Mouse (Mus musculus): ENCODE data around the gene Mrpl4.

The Mrpl4 gene

DNA sequence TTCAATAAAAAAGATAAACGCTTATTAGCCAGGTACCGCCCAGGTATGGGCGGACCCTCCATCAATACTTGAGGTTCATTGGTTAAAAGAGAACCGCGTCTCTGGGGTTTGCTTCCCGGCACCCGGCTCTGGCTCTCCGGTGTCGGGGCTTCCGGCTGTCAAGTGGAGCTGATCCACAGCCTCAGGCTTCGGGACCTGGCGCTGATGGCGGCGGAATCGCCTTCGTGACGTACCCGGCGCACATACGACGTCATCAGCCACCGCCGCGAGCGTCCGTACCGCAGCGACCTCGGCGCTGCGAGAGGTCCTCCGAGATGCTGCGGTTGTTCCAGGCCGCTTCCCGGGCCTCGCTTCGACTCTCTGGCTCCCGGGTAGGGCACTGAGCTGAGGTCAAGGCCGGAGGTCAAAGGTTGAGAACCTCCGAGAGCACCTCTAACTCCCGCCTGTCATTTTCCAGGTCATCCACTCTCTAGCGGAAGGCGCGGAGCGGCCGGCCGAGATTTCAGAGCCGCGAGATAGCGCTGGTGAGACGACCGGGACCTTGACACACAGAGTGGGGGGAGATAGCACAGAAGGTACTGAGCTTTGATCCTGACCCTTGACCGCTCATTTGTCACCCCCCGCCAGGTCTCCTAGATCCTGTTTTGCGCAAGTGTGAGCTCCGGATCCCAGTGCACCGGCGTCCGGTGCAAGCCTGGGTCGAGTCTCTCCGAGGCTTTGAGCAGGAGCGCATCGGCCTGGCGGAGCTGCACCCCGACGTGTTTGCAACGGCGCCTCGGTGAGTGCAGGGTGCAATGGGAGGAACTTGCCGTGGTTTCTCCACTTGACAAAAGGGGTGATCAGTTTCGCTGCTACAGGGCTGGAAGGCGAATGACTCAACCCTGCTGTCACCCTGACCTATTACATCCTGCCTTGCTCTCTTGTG is at the start of gene Mrpl4:
Mrpl4 (plus strand) TSS at position 112 of the 925 bp plus-strand sequence.
- DNase-seq (ENCODE audit: low read depth, low spot score) = peak; percentile 92

DNA sequence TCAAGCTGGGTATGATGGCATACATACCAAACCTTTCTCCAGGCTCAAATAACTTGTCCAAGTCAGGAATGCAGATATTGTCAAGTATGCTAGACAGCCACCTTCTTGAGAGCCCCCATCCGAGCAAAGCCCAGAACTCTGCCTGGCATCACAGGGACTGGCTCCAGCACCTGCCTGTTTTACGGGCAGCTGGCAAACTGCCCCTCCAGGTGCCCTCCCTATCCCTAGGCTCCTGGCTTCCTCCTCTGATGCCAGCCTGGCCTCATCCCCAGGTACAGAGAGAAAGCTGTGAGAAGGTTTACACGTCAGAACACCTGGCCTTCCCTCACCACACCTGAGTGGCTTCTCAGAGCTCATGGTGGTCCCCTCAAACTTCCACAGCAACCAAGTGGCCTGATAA is 45.5 kb upstream of the Mrpl4 start:
- no peak for DNase-seq (ENCODE audit: low read depth, low spot score)

DNA sequence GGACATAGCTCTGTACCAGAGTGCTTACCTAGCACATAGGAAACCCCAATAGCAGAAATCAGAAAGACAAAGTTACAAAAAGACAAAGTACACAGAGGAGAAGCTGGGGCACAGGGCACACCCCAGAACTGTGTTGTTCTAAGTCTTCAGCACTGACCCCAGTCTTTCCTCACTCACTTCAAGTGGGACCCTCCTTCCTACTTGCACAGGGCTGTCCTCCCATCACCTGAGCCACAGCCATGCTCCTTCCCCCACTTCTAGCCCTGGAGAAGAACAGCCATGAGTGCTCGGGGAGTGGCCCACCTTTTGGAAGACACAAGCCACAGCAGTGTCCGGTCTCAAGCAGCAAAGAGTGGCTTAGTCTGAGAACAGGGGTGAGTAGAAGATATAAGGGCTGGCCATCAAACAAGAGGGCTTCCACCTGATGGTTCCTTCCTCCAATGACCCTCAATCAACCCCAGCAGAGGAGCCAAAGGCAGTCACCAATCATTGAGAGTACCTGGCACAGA is 43.1 kb upstream of the Mrpl4 start, which contains the start of gene Dnmt1:
Dnmt1 (minus strand) TSS at position 459 of the 509 bp plus-strand sequence.
- no peak for DNase-seq (ENCODE audit: low read depth, low spot score)

- DNase-seq (ENCODE audit: low read depth, low spot score) = peak; percentile 70
Measured at GRCm38 (mm10) chr9:20961557-20961956, 41.0 kb upstream of the Mrpl4 start.

DNA sequence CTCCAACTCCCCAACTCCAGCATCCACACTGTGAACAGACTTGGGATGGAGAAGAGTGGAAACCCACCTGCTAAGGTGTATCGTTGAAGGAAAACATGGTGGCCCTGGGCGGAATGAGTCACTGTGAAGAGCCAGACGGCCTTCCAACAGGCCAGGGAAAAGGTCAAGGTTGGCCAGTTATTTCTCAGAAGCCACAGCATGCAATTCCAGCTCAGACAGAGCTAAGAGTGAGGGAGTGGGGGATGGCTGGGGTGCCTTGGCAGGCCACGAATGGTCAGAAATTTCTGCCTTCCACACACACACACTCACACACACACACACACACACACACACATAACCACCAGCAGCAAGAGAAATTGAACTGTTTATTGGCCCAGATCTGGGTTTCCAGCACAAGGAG is 36.9 kb upstream of the Mrpl4 start:
- no peak for DNase-seq (ENCODE audit: low read depth, low spot score)

GRCm38 (mm10) chr9:20966008-20966407 is 36.5 kb upstream of the Mrpl4 start:
- DNase-seq (ENCODE audit: low read depth, low spot score) = no peak

- DNase-seq (ENCODE audit: low read depth, low spot score) = no peak
Measured at GRCm38 (mm10) chr9:20966747-20967146, 35.8 kb upstream of the Mrpl4 start.

DNA sequence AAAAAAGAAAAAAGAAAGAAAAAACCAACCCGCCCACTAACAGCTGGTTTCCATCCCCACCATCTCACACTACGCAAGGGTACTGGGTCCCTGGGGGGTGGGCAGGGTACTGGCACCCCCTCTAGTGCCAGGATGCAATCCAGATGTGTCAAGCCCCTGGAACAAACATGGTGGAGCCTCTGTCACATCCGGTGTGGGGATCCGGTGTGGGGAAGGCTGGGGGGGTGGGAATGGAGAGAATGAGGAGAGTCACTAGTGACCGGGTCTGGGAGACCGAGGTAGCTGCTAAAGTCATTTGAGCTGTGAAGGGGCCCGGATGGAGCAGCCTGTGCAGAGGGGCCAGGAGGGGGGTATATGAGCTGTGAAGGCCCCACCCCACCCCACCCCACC is 30.8 kb upstream of the Mrpl4 start:
- no peak for DNase-seq (ENCODE audit: low read depth, low spot score)

DNA sequence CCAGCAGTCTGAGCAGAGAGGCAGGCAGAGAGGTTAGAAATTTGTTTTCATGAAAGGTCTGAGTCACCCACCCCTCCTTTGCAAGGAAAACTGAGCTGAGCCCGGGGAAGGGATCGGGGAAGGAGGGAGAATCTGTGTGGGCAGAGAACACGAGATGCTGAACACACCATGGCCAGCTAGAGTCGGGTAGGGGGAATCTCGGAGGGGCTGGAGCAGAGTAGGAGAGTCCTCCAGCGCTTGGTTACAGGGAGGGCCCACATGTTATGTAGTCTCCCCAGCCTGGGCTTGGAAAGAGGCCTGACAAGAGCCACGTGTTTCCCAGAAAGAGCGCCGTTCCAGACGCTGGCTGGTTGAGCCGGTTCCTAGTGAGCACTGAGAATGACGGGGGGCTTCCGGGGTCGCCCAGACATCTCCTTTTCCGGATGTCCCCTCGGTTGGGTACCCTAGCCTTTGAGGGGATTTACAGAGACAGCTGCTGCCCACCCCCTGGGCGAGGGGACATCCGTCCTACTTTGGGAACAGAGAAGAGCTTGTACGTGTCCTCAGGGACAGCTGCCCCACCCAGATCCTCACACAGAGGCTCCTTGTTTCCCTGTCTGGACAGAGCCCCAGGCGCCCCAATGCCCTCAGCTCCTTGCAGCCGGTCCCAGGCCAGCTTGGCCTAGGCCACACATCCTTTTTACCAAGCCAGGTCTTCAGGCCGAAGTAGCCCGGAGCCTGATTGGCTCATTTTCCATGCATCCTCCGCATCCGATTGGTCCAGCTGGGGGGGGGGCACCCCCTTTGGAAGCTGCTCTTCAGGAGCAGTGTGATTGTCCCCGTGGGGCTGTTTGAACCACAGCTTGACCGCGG is 30.2 kb upstream of the Mrpl4 start:
- DNase-seq (ENCODE audit: low read depth, low spot score) = no peak

- no peak for DNase-seq (ENCODE audit: low read depth, low spot score)
Measured at GRCm38 (mm10) chr9:20973001-20973681, 29.4 kb upstream of the Mrpl4 start.

GRCm38 (mm10) chr9:20973682-20974075 is 28.9 kb upstream of the Mrpl4 start:
- DNase-seq (ENCODE audit: low read depth, low spot score) = no peak

DNA sequence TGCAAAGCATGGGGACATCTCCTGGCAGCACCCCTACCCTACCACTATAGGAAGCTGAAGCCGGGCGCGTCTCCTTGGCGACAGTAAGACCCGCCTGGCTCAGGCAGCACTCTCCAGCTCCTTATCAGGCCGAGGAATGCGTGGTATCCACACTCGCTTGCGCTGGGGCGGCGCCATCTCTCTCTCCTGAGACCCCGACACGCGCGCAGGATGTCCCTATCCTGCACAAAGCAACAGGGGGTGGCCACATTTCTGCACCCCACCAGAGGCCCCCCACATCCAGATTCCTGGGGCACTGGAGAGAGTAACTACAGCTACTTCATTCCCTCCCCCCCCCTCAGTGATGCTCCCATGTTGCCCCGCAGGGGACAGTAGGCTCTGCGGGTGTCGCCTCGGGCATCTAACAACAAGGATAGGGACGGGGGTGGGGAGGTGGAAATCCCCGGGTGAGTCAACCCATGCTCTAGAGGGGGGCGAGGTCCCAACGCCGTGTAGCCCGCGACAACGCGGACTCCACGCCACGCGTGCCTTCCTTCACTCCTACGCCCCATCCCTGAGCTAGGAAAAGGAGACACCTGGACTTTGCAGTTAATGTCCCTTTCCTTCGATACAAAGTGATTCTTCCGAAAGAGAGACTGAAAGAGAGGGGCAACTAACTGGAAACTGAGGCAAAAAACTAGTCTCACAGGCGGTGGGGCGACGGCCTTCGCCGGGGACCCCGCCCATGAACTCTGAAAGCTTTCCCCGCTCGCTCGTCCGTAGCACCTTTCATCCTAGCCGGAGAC is 26.9 kb upstream of the Mrpl4 start:
- peak; percentile 61 for DNase-seq (ENCODE audit: low read depth, low spot score)

- DNase-seq (ENCODE audit: low read depth, low spot score) = peak; percentile 89
Measured at GRCm38 (mm10) chr9:20976216-20976960, 26.1 kb upstream of the Mrpl4 start, which contains the start of gene S1pr2. Gene S1pr2, minus strand, starts transcription at chr9:20976781.

GRCm38 (mm10) chr9:20976961-20977689 is 25.4 kb upstream of the Mrpl4 start:
- DNase-seq (ENCODE audit: low read depth, low spot score) = no peak

DNA sequence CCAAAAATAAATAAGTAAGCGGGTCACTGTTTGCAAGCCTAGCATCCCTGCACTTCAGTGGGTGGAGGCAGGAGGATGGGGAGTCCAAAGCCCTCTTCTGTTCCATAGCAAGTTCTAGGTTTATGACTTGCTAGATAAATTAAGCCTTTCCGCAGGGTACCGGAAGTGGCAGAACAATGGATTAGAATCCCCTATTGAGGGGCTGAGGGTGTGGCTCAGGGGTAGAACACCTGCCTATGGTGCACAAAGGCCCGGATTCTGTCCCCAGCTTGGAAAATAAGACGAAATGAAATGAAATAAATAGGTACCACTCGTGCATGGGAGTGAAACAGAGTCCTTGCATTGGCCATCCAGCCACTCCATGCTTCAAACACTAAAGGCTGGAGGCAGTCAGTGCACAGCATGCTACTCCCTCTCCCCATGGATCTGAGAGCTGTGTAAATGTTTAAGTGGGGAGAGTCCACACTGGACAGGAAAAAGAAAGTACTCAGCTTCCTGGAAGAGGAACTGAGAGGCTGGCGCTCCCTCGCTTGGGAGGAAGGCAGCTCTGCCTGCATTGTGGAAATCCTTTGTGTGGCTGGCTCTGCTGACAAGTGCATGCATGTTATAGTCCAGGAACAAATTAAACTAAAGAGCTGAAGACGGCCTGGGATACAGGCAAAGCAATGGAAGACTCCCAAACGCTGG is 24.0 kb upstream of the Mrpl4 start:
- DNase-seq (ENCODE audit: low read depth, low spot score) = no peak

DNA sequence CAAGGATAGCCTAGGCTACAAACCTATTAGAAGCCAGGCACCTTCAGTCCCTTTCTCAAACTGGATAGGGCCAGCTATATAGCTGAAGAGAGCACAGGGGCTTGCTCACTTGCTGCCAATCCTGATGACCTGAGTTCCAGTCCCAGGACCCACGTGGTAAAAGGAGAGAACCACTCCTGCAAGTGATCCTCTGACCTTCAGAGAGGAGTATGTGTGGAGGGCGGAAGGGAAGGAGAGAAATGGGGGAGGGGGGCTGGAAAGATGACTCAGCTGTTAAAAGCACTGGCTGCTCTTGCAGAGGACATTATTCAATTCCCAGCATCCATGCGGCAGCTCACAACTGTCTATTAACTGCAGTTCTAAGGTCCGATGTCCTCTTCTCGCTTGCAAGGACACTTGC is 23.4 kb upstream of the Mrpl4 start:
- DNase-seq (ENCODE audit: low read depth, low spot score) = no peak

DNA sequence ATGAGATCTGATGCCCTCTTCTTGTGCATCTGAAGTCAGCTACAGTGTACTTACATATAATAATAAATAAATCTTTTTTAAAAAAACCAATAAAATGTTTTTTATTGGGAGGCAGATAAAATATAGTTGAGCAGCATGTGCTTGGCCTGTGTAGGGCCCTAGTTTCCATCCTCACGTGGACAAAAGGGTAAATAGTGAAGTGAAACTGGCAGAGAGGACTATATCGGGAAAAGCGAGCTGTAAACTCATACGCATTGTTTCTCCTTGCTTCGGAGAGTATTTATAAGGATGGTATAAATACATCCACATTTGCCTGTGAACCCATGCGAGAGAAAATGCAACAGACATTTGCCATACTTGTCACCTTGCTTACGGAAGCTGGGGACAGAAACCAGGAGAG is 22.8 kb upstream of the Mrpl4 start:
- no peak for DNase-seq (ENCODE audit: low read depth, low spot score)

GRCm38 (mm10) chr9:20982171-20982570 is 20.4 kb upstream of the Mrpl4 start:
- DNase-seq (ENCODE audit: low read depth, low spot score) = no peak

DNA sequence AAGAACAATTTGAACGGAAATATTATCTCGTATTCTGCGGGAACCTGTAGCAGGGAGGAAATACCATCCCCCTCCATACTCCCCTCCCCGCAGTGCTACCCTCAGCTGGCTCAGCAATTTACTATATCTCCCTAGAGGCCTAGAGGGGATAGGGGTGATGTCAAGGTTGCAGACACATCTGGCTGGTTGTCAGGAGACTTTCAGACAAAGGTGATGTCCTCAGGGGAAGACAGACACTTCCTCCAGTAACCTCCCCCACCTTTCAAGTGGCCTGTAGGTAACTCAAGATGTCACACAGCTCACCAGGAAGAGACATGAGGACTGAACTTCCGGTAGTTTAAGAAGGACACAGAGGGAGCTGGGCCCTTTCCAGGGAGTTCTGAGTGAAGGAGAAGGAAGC is 19.4 kb upstream of the Mrpl4 start:
- DNase-seq (ENCODE audit: low read depth, low spot score) = peak; percentile 49

Measured in CD4-positive helper T cell, adult 2 months (primary cell).